Mouse (Mus musculus): ENCODE data around the gene Mob2.

DNA sequence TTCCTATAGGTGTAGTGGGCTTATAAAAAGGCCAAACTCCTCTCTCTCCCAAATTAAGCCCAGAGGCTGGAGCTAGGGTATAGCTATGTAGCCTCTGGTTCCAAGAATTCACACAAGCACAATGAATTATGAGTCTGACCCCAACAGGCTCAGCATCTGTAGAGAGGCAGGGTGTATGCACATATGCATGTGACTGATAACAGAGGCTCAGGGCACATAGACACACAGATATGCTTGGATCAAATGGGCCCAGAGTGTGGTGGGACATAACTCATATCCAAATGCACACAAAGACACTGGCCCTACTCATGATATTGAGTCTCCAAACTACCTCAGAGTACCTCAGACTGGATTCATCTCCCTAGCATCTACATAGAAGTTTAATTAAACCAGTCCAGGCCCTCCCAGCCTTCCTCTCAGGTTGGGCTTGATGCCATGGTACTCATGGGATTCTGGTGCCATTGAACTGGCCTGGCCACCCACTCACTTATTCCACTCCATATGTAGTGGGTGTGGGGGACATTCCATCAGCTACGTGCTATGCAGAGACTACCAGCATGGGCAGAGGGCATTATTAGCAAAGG lies 26.3 kb upstream of the Mob2 start:
- no peak for TF ChIP-seq CTCF (IDR thresholded peaks at IDR 0.05; ENCODE audit: extremely low read depth, insufficient read depth, low read length)
- TF ChIP-seq POLR2A (IDR thresholded peaks at IDR 0.05; ENCODE audit: extremely low read depth, insufficient read depth, low read length), result no peak
